Mouse (Mus musculus) lung, embryonic 16.5 days (tissue): ENCODE measurements around the gene Tnks2. TPM values are rescaled to one million over a fixed set of nuclear protein-coding genes. Genes with fewer than 3 reads are reported as not detected.
"Not testable (repeated sequence)": the region's sequence is repeated elsewhere in the genome, so short reads cannot be mapped to it uniquely, and the experiment has no call there.

Experiments used
- ATAC-seq: fragments of 200-750 bp; cut with Nextera tagmentation; 2 replicates; pipeline ENCODE4 v1.8.0; 2017; ENCODE audit warnings: low read depth, mild to moderate bottlenecking, moderate library complexity
- H3K27ac ChIP-seq: fragments of 300-500 bp; sonication (generic); 2 replicates; pipeline ENCODE4 v1.5.1; 2014; ENCODE audit warnings: mild to moderate bottlenecking, control low read depth, low read length
- H3K27me3 ChIP-seq: fragments of 300-500 bp; sonication (generic); 2 replicates; pipeline ENCODE4 v1.6.1; 2014; ENCODE audit warnings: low read depth, low read length, mixed read lengths; ENCODE audit not compliant: control insufficient read depth, insufficient read depth
- H3K36me3 ChIP-seq: fragments of 300-500 bp; sonication (generic); 2 replicates; pipeline ENCODE4 v1.6.1; 2014; ENCODE audit warnings: low read length; ENCODE audit not compliant: control insufficient read depth, insufficient read depth
- H3K4me1 ChIP-seq: fragments of 300-500 bp; sonication (generic); replicated peaks from 2 replicates; pipeline ENCODE4 v1.6.1; 2014; ENCODE audit warnings: low read length, mixed read lengths; ENCODE audit not compliant: control insufficient read depth, insufficient read depth
- H3K4me2 ChIP-seq: fragments of 300-500 bp; sonication (generic); 2 replicates; pipeline ENCODE4 v1.6.1; 2014; ENCODE audit warnings: low read depth, low read length, control low read depth
- H3K4me3 ChIP-seq: fragments of 300-500 bp; sonication (generic); 2 replicates; pipeline ENCODE4 v1.5.1; 2014; ENCODE audit warnings: mild to moderate bottlenecking, low read length, control low read depth
- H3K9ac ChIP-seq: fragments of 300-500 bp; sonication (generic); 2 replicates; pipeline ENCODE4 v1.6.1; 2014; ENCODE audit warnings: low read length, control low read depth
- H3K9me3 ChIP-seq: fragments of 300-500 bp; sonication (generic); 2 replicates; pipeline ENCODE4 v1.6.1; 2016; ENCODE audit warnings: low read length; ENCODE audit not compliant: control insufficient read depth
- WGBS: fragments of 180-500 bp; shearing (Covaris S2); extraction: QIAGEN DNeasy Blood & Tissue Kit; methylation state at CpG from one replicate; pipeline ENCODE4 v1.1.7; 2014; 5-methylcytosine and 5-hydroxymethylcytosine counted together
- polyA plus RNA-seq: library from polyadenylated mRNA; unstranded; fragments of >200 nt; fragmentation: Nextera tagmentation; extraction: Ambion mirVana; gene quantifications from 2 replicates; pipeline ENCODE4 v1.2.1, GENCODE M21; 2015

Tnks2 gene
- polyA plus RNA-seq, 1 experiment from 2014 or later = 31.5 TPM

DNA sequence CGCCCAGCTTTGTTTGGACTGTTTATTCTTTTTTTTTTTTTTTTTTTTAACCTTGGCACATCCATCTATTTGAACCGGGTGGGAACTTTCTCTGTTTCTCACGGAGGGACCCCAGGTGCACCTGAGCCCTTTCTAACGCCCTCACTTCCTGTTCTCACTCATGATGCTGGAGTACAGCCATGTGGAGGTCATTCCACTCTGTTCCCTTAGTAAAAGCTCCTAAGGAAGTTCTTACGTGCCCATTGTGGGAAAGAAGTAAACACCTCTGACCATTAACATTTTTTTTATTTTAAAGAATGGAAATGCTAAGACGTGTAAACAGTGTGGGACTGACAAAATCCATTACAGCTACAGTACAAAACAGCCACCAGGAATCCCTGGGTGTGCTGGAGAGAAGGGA, 14.8 kb upstream of the Tnks2 start:
- no peak overlapping the region for H3K4me2 ChIP-seq
- H3K9ac ChIP-seq = no peak overlapping the region
- ATAC-seq = peak; percentile 29; the same call in 1 of the 2 replicates
- 51% methylated on average over 6 of the region's 6 CpGs for WGBS
- H3K9me3 ChIP-seq = no peaks in the 10 kb centered on the region
- H3K27me3 ChIP-seq = no peaks in the 10 kb centered on the region
- peaks cover 12% of the 10 kb centered on the region; the same call in 1 of the 2 replicates for H3K4me1 ChIP-seq
- no peak overlapping the region for H3K4me3 ChIP-seq
- no peak overlapping the region; the same call in 1 of the 2 replicates for H3K27ac ChIP-seq
- H3K36me3 ChIP-seq = no peaks in the 10 kb centered on the region

DNA sequence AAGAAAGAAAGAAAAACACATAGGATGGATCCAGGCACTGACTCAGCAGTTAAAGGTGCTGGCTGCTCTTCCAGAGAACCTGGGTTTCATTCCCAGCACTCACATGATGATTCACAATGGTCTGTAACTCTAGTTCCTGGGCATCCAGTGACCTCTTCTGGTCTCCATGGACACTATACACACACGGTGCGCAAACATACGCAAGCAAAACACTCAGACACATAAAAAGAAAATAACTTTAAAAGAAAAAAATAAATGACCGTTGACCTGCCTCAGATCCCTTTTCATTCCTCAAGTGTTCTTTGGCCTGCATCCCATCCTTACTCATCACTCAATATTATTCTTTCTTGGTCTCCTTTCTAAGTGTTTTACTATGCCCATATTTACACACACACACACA, 13.6 kb upstream of the Tnks2 start:
- Histone ChIP-seq H3K4me3 (no peak overlapping the region), H3K4me2 (no peak overlapping the region), H3K36me3 (no peaks in the 10 kb centered on the region), H3K9me3 (no peaks in the 10 kb centered on the region), H3K9ac (no peak overlapping the region), H3K27me3 (no peaks in the 10 kb centered on the region), H3K4me1 (peaks cover 8% of the 10 kb centered on the region; the same call in 1 of the 2 replicates), H3K27ac (no peak overlapping the region)
- 66% methylated on average over 4 of the region's 4 CpGs for WGBS
- no peak for ATAC-seq

DNA sequence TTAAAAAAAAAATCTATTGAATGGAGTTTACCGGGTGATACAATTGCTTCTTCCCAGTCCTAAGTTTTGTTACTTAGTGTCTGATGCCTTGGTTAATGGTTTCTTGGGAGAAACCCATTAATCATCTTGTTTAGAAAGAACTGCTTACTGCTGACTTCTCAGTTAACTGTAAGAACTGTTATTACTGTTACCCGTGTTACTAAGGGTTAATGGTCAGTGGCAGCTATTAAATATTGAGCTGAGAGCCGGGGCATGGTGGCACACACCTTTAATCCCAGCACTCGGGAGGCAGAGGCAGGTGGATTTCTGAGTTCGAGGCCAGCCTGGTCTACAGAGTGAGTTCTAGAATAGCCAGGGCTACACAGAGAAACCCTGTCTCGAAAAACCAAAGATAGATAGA, 12.7 kb upstream of the Tnks2 start:
- not testable (repeated sequence) for H3K4me3 ChIP-seq, H3K4me2 ChIP-seq, H3K36me3 ChIP-seq, H3K9me3 ChIP-seq, ATAC-seq, H3K27ac ChIP-seq, H3K27me3 ChIP-seq, H3K9ac ChIP-seq, H3K4me1 ChIP-seq
- 65% methylated on average over 6 of the region's 6 CpGs for WGBS

DNA sequence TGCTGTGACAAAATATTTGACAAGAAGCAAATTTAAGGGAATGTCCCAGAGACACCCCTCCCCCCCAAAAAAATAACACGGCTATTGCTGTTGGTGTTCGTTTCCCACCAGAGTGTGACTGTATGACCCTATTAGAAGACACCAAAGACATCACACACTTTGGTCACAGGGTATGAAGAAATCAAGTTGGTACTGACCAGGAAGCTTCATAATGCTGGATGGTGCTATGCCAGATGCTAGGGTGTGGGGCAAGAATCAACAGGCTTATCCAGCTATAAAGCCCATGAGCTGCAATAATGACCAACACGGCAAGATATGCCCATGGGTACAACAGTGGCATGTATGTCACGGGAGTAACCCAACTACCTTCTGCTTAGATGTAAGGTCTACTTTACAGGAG, 11.3 kb upstream of the Tnks2 start:
- 90% methylated on average over 4 of the region's 4 CpGs for WGBS
- Histone ChIP-seq H3K9ac (no peak overlapping the region), H3K4me2 (no peak overlapping the region), H3K4me3 (no peak overlapping the region), H3K27ac (no peak overlapping the region), H3K9me3 (no peaks in the 10 kb centered on the region), H3K4me1 (peaks cover 6% of the 10 kb centered on the region; the same call in 1 of the 2 replicates), H3K27me3 (no peaks in the 10 kb centered on the region), H3K36me3 (no peaks in the 10 kb centered on the region)
- ATAC-seq = no peak

DNA sequence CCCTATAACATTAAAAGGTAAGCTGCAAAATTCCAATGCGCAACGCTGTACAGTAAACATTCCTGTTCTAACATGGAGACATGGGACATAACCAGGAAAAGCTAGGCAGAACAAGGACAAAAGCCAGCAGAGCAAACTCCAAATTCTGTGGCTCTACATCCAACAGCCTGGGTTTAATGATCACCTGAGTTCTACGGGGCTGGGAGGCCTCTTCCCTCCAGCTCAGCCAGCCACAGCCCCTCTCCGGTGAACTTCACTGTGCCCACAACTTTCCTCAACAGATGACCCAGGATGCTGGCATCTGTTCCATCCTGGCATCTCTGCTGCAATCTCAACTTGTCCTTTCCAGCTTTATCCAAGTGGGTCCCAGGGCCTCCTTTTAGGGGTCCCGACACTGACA, 6.4 kb upstream of the Tnks2 start:
- WGBS = 80% methylated on average over 5 of the region's 5 CpGs
- no peak for ATAC-seq
- Histone ChIP-seq H3K9ac (no peak overlapping the region), H3K4me3 (no peak overlapping the region), H3K4me1 (no peaks in the 10 kb centered on the region), H3K4me2 (no peak overlapping the region), H3K36me3 (no peaks in the 10 kb centered on the region), H3K27me3 (no peaks in the 10 kb centered on the region), H3K9me3 (no peaks in the 10 kb centered on the region), H3K27ac (no peak overlapping the region)

DNA sequence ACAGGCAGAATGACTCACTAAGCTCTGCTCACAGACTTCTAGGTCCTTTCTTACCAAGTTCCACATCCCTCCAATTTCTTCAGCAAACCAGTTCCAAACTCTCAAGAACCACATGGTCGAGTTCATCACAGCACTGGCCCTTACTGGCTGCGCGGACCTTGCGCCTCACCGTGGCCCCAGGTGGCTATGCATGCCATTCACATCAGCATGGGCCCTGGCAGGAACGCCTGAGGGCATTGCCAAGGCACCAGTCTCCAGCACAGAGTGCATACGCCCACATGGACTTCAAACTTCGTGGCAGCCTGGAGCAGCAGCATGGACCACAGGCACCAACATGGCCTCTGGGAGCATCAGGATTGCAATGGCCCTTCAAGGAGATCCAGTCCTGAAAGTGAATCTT, 5.7 kb upstream of the Tnks2 start:
- 64% methylated on average over 8 of the region's 8 CpGs for WGBS
- H3K4me1 ChIP-seq = peaks cover 3% of the 10 kb centered on the region; the same call in 1 of the 2 replicates
- no peak overlapping the region for H3K4me3 ChIP-seq
- no peaks in the 10 kb centered on the region for H3K9me3 ChIP-seq
- H3K9ac ChIP-seq = no peak overlapping the region
- H3K4me2 ChIP-seq = no peak overlapping the region
- H3K36me3 ChIP-seq = no peaks in the 10 kb centered on the region
- no peak for ATAC-seq
- H3K27ac ChIP-seq = no peak overlapping the region
- no peaks in the 10 kb centered on the region for H3K27me3 ChIP-seq

DNA sequence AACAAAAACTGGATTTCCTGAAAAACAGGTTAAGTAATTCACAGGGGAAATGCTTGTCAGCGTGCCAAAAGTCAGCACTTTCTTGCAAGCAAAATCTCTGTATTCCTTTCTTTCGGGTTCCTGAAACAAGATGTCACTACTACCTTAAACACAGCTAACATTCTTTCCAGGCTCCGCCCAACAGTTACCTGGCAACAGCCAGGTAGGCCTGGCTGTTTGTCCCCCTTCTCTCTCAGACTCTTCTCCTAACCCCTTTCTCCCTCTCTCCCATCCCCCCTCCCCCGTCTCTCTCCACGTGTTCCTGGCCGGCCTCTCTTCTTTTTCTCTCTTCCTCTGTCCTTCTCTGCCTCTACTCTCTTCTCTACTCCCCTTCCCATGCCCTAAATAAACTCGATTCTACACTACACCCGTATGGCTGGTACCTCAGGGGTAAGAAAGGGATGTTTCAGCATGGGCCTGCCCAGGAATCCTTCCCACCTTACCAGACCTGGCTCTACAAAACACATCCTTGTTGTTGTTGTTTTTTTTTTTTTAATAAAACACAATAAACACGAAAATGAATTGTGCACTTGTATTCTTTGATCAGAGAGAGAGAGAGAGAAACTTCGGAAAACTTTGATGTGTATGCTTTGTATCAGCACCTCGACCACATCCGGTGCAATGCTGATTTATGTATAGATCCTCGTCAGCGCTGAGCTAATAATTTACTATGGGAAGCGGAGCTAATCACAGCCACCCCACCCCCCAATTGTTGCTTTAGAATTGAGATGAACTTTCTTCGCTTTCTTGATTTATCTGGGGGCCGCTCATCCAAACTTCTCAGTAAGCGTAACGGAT, 863 bp upstream of the Tnks2 start:
- Histone ChIP-seq H3K27ac (peak overlapping the region; percentile 99), H3K4me3 (peak overlapping the region; percentile 67), H3K36me3 (no peaks in the 10 kb centered on the region; the same call in 1 of the 2 replicates), H3K4me1 (peaks cover 11% of the 10 kb centered on the region), H3K27me3 (no peaks in the 10 kb centered on the region), H3K4me2 (peak overlapping the region; percentile 63), H3K9ac (peak overlapping the region; percentile 82), H3K9me3 (no peaks in the 10 kb centered on the region)
- WGBS = 7% methylated on average over 19 of the region's 19 CpGs
- peak; percentile 57 for ATAC-seq

DNA sequence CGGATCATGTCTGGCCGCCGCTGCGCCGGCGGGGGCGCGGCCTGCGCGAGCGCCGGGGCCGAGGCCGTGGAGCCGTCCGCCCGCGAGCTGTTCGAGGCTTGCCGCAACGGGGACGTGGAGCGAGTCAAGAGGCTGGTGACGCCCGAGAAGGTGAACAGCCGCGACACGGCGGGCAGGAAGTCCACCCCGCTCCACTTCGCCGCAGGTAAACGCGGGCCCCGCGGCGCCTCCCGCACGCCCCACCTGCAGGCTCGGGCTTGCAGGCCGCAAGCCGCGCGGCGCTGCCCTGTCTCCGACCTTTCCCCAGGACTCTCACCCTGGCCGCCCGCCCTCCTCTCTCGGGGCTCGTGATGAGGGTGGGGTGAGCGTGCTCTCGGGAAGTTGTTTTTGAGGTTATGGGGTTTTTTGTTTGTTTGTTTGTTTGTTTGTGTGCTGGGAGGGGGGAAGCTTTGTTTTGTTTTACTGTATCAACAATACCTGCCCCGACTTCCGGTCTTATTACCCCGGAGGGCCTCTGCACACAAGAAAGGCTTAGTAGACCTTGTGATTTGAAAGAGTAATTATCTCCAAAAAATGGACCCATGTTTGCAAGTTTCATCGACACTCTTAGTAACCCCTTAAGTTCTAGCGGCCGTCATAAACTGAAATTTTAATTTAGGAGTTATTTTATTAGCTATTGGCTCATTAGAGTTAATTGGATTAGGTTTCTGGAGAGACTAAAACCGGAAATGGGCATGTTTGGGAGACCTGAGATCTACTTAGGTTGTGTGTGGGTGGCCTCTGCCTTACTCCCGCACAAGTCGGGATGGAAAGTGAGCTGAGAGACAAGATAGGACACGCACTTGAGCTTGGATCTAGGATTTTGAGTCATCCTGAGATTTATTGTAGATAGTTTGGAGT, 750 bp downstream of the Tnks2 start:
- 0% methylated on average over 55 of the region's 62 CpGs for WGBS
- H3K4me2 ChIP-seq = peak overlapping the region; percentile 82
- peaks cover 11% of the 10 kb centered on the region for H3K4me1 ChIP-seq
- H3K9me3 ChIP-seq = no peaks in the 10 kb centered on the region
- peaks cover 2% of the 10 kb centered on the region for H3K36me3 ChIP-seq
- no peaks in the 10 kb centered on the region for H3K27me3 ChIP-seq
- ATAC-seq = no peak; the same call in 1 of the 2 replicates
- H3K4me3 ChIP-seq = peak overlapping the region; percentile 67
- peak overlapping the region; percentile 99 for H3K27ac ChIP-seq
- peak overlapping the region; percentile 95 for H3K9ac ChIP-seq

DNA sequence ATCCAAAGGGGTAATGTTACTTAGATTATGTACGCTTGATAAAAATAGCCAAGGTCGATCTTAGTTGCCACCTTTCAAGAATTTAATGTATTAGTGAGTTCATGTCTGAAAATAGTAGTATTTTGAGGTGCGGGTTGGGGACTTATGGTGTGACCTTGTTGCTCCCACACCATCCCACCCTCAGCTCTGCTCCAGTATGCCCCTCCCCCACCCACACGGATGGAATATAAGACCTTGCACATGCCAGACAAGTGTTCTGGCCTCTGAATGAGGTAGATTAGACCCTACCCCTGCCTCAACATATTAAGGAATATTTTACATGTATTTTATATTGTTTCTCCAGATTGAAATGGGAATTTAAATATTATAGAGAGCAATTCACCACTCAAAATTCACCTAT, 2.0 kb downstream of the Tnks2 start:
- Histone ChIP-seq H3K4me1 (peaks cover 11% of the 10 kb centered on the region), H3K36me3 (peaks cover 6% of the 10 kb centered on the region), H3K9ac (peak overlapping the region; percentile 61), H3K9me3 (no peaks in the 10 kb centered on the region), H3K27me3 (no peaks in the 10 kb centered on the region), H3K4me2 (peak overlapping the region; percentile 82), H3K27ac (no peak overlapping the region), H3K4me3 (peak overlapping the region; percentile 67)
- no peak for ATAC-seq
- WGBS = 24% methylated on average over 4 of the region's 4 CpGs
